Mouse (Mus musculus) testis, adult 2 months (tissue): ENCODE data around the gene Mroh2a.

Experiments used
- CTCF ChIP-seq: fragments of 200-500 bp; IDR thresholded peaks from 2 replicates; pipeline ENCODE4 v1.5.1; 2012; ENCODE audit warnings: low read depth, mild to moderate bottlenecking, inconsistent platforms, low read length, moderate library complexity; ENCODE audit not compliant: control insufficient read depth, insufficient read depth, insufficient replicate concordance
- POLR2A ChIP-seq: fragments of 200-500 bp; IDR thresholded peaks from 2 replicates; pipeline ENCODE4 v1.6.1; 2012; ENCODE audit warnings: low read depth, mild to moderate bottlenecking, inconsistent platforms, low read length, moderate library complexity; ENCODE audit not compliant: control insufficient read depth

DNA sequence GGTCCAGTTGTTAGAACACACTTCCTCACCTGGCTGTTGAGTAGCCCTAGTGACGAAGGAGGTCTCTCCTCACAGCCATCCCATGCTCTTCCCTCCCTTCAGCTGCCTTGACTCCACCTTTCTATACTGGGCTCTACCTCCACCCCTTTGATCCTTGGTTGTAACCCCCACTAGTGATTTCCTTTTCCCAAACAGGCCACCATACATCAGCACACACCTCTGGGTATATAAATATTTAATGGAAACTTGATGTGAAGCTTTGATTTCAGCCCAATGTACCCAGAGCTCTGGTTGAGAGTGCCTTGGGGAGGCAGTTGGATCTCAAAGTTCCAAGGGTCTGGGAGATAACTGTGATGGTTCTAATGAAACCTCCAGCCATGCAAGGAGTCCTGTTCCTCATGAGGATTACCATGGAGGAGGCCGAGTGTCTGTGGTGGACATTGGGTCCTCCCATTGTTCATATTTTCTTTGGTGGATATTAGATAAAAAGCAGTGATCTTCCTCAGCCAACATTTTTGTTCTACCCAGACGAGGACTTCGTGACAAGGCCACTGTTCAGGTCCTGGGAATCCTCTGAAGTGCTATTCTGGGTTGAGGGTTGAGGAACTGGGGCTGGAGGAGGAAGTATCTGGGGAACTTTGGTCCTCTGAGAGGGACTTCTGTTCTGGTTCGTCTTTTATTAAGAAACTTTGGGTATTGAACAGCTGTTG is at the start of gene Mroh2a:
- TF ChIP-seq CTCF (no peak), POLR2A (no peak)
